Mouse (Mus musculus) myocyte (in vitro differentiated cells): ENCODE results near the gene Catsper4. TPM values are rescaled to one million over a fixed set of nuclear protein-coding genes. Genes with fewer than 3 reads are reported as not detected.
"Not testable (repeated sequence)": the region's sequence is repeated elsewhere in the genome, so short reads cannot be mapped to it uniquely, and the experiment has no call there.

Experiments
- H3K27me3 ChIP-seq: one replicate; pipeline ENCODE4 v1.6.1; 2011; ENCODE audit not compliant: control insufficient read depth, insufficient read depth, insufficient read length
- H3K36me3 ChIP-seq: one replicate; pipeline ENCODE4 v1.6.1; 2011; ENCODE audit not compliant: control insufficient read depth, insufficient read depth
- H3K4me2 ChIP-seq: one replicate; pipeline ENCODE4 v1.6.1; 2011; ENCODE audit warnings: low read depth, control low read depth
- H3K4me3 ChIP-seq: one replicate; pipeline ENCODE4 v1.5.1; 2011; ENCODE audit warnings: mild to moderate bottlenecking, control low read depth, moderate library complexity
- H3K79me2 ChIP-seq: one replicate; pipeline ENCODE4 v1.6.1; 2011; ENCODE audit not compliant: control insufficient read depth, insufficient read depth
- H3ac ChIP-seq: one replicate; pipeline ENCODE4 v1.6.1; 2011; ENCODE audit not compliant: control insufficient read depth, insufficient read length
- CEBPB ChIP-seq: IDR thresholded peaks from 2 replicates; pipeline ENCODE4 v1.6.1; 2011; ENCODE audit warnings: mild to moderate bottlenecking, moderate library complexity; ENCODE audit not compliant: poor library complexity, insufficient read depth, severe bottlenecking
- E2F4 ChIP-seq: IDR thresholded peaks from one replicate; pipeline ENCODE4 v1.6.1; 2011; ENCODE audit warnings: mild to moderate bottlenecking, control low read depth, moderate library complexity; ENCODE audit not compliant: insufficient read depth
- MAX ChIP-seq: IDR thresholded peaks from one replicate; pipeline ENCODE4 v1.6.1; 2011; ENCODE audit warnings: low read depth, mild to moderate bottlenecking, control low read depth
- MYOD1 ChIP-seq, 3 experiments: IDR thresholded peaks; one replicate each; pipeline ENCODE4 v1.6.1; 2011; ENCODE audit warnings: control low read depth in 2 of 3, low read depth in 2 of 3, mild to moderate bottlenecking in 2 of 3, moderate library complexity in 1 of 3; ENCODE audit not compliant: insufficient read length in 2 of 3, control insufficient read depth in 1 of 3
- MYOG ChIP-seq, 3 experiments: IDR thresholded peaks; one replicate each; pipeline ENCODE4 v1.6.1; 2011; ENCODE audit warnings: control low read depth in 2 of 3, low read depth in 2 of 3, mild to moderate bottlenecking in 2 of 3; ENCODE audit not compliant: insufficient read length in 2 of 3, control insufficient read depth in 1 of 3, insufficient read depth in 1 of 3
- POLR2A ChIP-seq: IDR thresholded peaks from one replicate; pipeline ENCODE4 v1.6.1; 2011; ENCODE audit warnings: low read depth, mild to moderate bottlenecking, control low read depth, moderate library complexity; ENCODE audit not compliant: insufficient read length
- POLR2AphosphoS2 ChIP-seq: IDR thresholded peaks from one replicate; pipeline ENCODE4 v1.6.1; 2011; ENCODE audit warnings: low read depth, control low read depth; ENCODE audit not compliant: insufficient read length
- REST ChIP-seq: IDR thresholded peaks from one replicate; pipeline ENCODE4 v1.6.1; 2011; ENCODE audit warnings: mild to moderate bottlenecking, control low read depth, moderate library complexity; ENCODE audit not compliant: insufficient read depth, insufficient read length
- SRF ChIP-seq: IDR thresholded peaks from one replicate; pipeline ENCODE4 v1.6.1; 2011; ENCODE audit warnings: low read depth; ENCODE audit not compliant: control insufficient read depth, insufficient read length
- TCF12 ChIP-seq: IDR thresholded peaks from one replicate; pipeline ENCODE4 v1.6.1; 2011; ENCODE audit warnings: mild to moderate bottlenecking, control low read depth; ENCODE audit not compliant: poor library complexity, insufficient read depth, severe bottlenecking
- TCF3 ChIP-seq: IDR thresholded peaks from one replicate; pipeline ENCODE4 v1.6.1; 2011; ENCODE audit warnings: low read depth, control low read depth; ENCODE audit not compliant: insufficient read length
- USF1 ChIP-seq: IDR thresholded peaks from one replicate; pipeline ENCODE4 v1.6.1; 2011; ENCODE audit warnings: low read depth, mild to moderate bottlenecking, control low read depth, moderate library complexity
- polyA plus RNA-seq: library from polyadenylated mRNA; unstranded; fragments of >200 nt; fragmentation: generic; extraction: Trizol; gene quantifications from one replicate; pipeline ENCODE4 v1.2.1, GENCODE M21; 2012; ENCODE audit warnings: missing spikeins

Gene Catsper4
- polyA plus RNA-seq = not detected

DNA sequence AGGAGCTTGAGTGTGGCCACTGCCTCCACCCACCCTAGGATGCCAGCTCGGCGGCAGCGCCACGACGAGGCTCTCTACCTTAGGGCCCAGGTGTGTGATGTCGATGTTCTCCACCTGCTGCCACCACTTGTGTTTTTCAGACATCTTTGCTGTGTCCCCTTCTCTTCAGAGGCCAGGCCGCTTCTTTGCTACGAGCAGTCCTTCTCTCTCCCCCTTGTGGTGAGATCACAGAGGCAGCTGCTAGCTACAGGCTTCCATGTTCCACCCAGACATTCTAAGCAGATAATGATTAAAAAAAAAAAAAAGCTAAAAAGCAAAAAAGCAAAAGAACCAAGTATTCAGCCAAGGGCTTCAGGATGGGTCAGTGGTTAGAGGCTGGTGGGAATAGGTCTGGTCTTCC lies at the start of gene Catsper4:
Gene Catsper4, minus strand, starts transcription at position 190 of the 400 bp plus-strand sequence.
- H3ac ChIP-seq = no peak within 1 kb of the TSS
- H3K27me3 ChIP-seq = peaks cover 41% of the 10 kb centered on the region
- H3K36me3 ChIP-seq = no peaks in the 10 kb centered on the region
- TF ChIP-seq REST = no peak
- no peak within 1 kb of the TSS for H3K4me2 ChIP-seq
- no peak within 1 kb of the TSS for H3K4me3 ChIP-seq
- H3K79me2 ChIP-seq = no peaks in the 10 kb centered on the region

DNA sequence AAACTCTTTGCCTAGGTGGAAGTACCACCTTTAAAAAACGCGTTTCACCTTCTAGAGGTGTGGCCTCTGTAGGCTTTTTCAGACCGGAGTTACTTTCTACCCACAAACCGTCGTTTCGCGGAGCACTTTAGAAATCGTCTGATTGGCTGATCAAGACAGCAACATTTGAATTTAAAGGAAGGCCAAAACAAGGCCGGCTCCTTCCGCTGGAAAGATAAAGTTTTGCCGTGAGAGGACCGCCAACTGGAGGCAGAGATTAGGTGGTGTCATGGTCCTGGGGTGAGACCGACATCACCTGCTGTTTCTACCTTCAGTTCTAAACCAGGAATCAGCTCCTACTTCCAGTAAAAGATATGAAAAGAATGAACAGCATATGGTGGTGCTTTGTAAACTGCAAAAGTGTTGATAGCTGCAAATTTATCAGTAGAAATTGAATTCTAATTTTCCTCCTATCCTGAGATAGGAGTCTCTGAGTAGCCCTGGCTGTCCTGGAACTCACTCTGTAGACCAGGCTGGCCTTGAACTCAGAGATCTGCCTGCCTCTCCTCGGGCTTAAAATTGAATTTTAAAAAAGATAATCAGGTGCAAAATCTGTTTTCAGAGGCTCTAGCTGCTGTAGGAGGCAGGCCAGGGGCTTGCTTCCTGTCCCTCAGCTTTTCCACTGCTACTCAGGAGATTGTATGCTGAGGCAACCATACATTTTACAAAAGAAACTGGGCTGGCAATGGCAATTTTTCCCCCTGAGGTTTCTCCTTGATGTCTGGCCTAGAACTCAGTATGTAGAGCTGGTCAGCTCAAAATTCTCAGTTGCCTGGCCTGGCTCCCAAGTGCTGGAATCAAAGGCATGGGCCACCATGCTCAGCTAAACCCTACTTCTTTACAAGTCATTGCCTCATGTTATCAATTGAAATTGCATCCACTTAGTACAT lies 46.5 kb upstream of the Catsper4 start:
- Histone ChIP-seq H3ac (no peak overlapping the region), H3K4me3 (no peak overlapping the region)

DNA sequence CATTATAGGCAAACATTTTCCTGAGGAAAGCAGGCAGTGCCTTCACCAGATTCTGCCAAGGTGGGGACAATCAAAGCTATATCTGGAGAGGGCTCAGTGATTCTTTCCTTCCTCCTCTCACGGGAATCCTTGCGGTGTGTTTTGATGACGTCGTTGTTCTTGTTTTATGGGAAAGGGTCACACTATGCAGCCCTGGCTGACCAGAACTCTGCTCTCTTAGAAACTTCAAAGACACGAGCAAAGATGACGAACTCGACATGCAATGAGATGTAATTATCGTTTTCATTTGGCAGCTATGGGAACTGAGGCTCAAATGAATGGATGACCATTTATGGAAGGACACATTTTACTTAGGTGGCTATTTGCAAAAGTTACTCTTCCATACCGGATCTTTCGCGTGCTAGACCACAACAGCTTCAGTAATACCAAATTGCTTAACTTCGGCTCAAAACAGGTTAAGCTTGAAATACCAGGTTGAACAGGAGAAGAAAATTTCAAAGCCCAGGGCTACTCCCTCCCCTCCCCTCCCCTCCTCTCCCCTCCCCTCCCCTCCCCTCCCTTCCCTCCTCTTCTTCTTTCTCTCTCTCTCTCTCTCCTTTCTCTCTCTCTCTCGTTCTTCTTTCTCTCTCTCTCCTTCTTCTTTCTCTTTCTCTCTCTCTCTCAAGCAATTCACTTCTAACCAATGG lies 45.7 kb upstream of the Catsper4 start:
- Histone ChIP-seq H3K79me2 (no peaks in the 10 kb centered on the region), H3K4me2 (peak overlapping the region; percentile 34), H3K27me3 (no peaks in the 10 kb centered on the region), H3K36me3 (peaks cover 9% of the 10 kb centered on the region), H3K4me3 (no peak overlapping the region), H3ac (no peak overlapping the region)
- TF ChIP-seq POLR2A (no peak), TCF3 (no peak), MYOG (IDR thresholded peaks at IDR 0.05; ENCODE audit: control insufficient read depth in 1 of 3, insufficient read depth in 1 of 3, insufficient read length in 2 of 3, low read depth in 2 of 3) (no peak), TCF12 (no peak), SRF (no peak), POLR2AphosphoS2 (no peak), E2F4 (no peak), MYOD1 (IDR thresholded peaks at IDR 0.05; ENCODE audit: control insufficient read depth in 1 of 3, insufficient read length in 2 of 3, low read depth in 2 of 3) (no peak)

More for the DNA sequence above, 46.5 kb upstream of the Catsper4 start:
- no peaks in the 10 kb centered on the region for H3K27me3 ChIP-seq
- peaks cover 9% of the 10 kb centered on the region for H3K36me3 ChIP-seq
- H3K4me2 ChIP-seq = no peak overlapping the region
- H3K79me2 ChIP-seq = no peaks in the 10 kb centered on the region
- no peak for TF ChIP-seq MYOD1 (IDR thresholded peaks at IDR 0.05; ENCODE audit: control insufficient read depth in 1 of 3, insufficient read length in 2 of 3, low read depth in 2 of 3)
- TF ChIP-seq REST = no peak
- TF ChIP-seq TCF3 = no peak
- no peak for TF ChIP-seq SRF
- TF ChIP-seq USF1 = no peak
- no peak for TF ChIP-seq MAX
- no peak for TF ChIP-seq POLR2AphosphoS2
- no peak for TF ChIP-seq MYOG (IDR thresholded peaks at IDR 0.05; ENCODE audit: control insufficient read depth in 1 of 3, insufficient read depth in 1 of 3, insufficient read length in 2 of 3, low read depth in 2 of 3)
- TF ChIP-seq POLR2A = no peak
- TF ChIP-seq E2F4 = no peak
- TF ChIP-seq TCF12 = no peak
- no peak for TF ChIP-seq CEBPB

DNA sequence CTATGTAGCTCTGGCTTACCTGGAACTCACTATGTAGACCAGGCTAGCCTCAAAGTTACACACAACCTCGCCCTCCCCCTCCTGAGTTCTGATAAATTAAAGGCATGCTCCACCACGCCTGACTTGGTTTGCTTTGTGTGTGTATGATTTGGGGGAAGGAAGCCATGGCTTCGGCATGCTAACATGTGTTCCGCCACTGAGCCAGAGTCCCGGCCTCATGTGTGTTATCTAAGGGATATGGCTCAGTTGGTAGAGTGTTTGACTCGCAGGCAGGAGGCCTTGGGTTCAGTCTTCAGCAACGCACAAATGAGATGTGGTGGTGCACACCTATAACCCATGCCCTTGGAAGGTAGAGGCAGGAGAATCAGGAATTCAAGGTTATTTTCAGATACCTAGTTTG lies 44.8 kb upstream of the Catsper4 start:
- no peaks in the 10 kb centered on the region for H3K27me3 ChIP-seq
- H3K36me3 ChIP-seq = peaks cover 1% of the 10 kb centered on the region
- no peak overlapping the region for H3K4me2 ChIP-seq
- H3ac ChIP-seq = no peak overlapping the region
- H3K4me3 ChIP-seq = no peak overlapping the region
- no peaks in the 10 kb centered on the region for H3K79me2 ChIP-seq
- no peak for TF ChIP-seq CEBPB
- TF ChIP-seq REST = no peak
- TF ChIP-seq E2F4 = no peak
- TF ChIP-seq MYOG (IDR thresholded peaks at IDR 0.05; ENCODE audit: control insufficient read depth in 1 of 3, insufficient read depth in 1 of 3, insufficient read length in 2 of 3, low read depth in 2 of 3) = no peak

DNA sequence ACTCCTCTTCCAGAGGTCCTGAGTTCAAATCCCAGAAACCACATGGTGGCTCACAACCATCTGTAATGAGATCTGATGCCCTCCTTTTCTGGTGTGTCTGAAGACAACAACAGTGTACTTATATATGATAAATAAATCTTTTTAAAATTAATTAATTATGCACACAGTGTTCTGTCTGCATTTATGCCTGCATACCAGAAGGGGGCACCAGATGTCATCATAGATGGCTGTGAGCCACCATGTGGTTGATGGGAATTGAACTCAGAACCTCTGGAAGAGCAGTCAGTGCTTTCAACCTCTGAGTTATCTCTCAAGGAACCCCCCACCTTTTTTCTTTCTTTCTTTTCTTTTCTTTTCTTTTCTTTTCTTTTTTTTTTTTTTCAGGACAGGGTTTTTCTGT lies 42.4 kb upstream of the Catsper4 start:
- not testable (repeated sequence) for H3K4me3 ChIP-seq, H3K79me2 ChIP-seq, H3ac ChIP-seq, H3K36me3 ChIP-seq, H3K4me2 ChIP-seq, H3K27me3 ChIP-seq
